Mouse (Mus musculus) embryonic fibroblast, embryonic 13.5 days (primary cell): ENCODE data around the gene Apcs. TPM values are rescaled to one million over a fixed set of nuclear protein-coding genes. Genes with fewer than 3 reads are reported as not detected.

Experiments used
- H3K27ac ChIP-seq: 2 replicates; pipeline ENCODE4 v1.5.1; 2012; ENCODE audit warnings: low read length, control low read depth, inconsistent platforms; ENCODE audit not compliant: insufficient read depth
- H3K4me1 ChIP-seq: 2 replicates; pipeline ENCODE4 v1.6.1; 2011; ENCODE audit warnings: low read length; ENCODE audit not compliant: control insufficient read depth, insufficient read depth
- H3K4me3 ChIP-seq: 2 replicates; pipeline ENCODE4 v1.5.1; 2011; ENCODE audit warnings: mild to moderate bottlenecking, control low read depth, low read length; ENCODE audit not compliant: insufficient read depth
- CTCF ChIP-seq: IDR thresholded peaks from 2 replicates; pipeline ENCODE4 v1.5.1; 2011; ENCODE audit warnings: mild to moderate bottlenecking, control low read depth, low read length, moderate library complexity, borderline replicate concordance; ENCODE audit not compliant: insufficient read depth
- POLR2A ChIP-seq: IDR thresholded peaks from 2 replicates; pipeline ENCODE4 v1.6.1; 2011; ENCODE audit warnings: low read depth, mild to moderate bottlenecking, control low read depth, low read length, moderate library complexity
- polyA plus RNA-seq: library from polyadenylated mRNA; stranded (reverse); fragments of >200 nt; gene quantifications from 2 replicates; pipeline ENCODE4 v1.2.4, GENCODE M21; 2011; ENCODE audit warnings: low read depth; ENCODE audit not compliant: missing spikeins, insufficient read length

Apcs gene
- not detected in 2 replicates for polyA plus RNA-seq

DNA sequence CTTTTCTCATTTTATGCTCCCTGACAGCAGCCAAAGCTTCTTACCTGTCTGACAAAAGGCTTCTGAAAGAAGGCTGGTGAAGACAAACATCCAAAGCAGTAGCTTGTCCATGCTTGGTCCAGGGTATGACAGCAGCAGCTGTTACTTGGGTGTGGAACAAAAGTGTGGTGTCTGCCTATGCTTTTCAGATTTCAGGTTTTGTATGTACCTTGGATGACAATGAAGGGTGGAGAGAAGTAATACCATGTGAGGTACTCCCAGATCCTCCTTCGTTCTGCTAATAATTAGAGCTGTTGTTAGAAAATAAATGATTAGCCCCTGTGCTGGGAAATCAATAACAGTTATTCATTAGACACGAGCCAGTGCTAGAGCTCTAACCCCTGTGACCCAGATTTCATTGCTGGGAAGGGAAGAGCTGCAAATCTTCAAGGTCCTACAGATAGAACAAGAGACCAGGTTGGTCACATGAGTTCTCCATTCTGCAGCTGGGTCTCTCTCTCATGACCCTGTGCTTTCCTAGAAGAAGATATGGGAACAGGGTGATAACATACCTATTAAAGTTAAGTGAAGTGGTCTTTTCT is at the start of gene Apcs:
Apcs (minus strand) TSS at position 265 of the 581 bp plus-strand sequence.
- Histone ChIP-seq H3K27ac (no peak within 1 kb of the TSS), H3K4me1 (no peaks in the 10 kb centered on the region), H3K4me3 (no peak within 1 kb of the TSS)
- TF ChIP-seq POLR2A: no peak

GRCm38 (mm10) chr1:172932197-172932596 is 37.4 kb upstream of the Apcs start:
- Histone ChIP-seq H3K4me1 (no peaks in the 10 kb centered on the region), H3K27ac (no peak overlapping the region), H3K4me3 (no peak overlapping the region)
- TF ChIP-seq POLR2A: no peak
- TF ChIP-seq CTCF: no peak

DNA sequence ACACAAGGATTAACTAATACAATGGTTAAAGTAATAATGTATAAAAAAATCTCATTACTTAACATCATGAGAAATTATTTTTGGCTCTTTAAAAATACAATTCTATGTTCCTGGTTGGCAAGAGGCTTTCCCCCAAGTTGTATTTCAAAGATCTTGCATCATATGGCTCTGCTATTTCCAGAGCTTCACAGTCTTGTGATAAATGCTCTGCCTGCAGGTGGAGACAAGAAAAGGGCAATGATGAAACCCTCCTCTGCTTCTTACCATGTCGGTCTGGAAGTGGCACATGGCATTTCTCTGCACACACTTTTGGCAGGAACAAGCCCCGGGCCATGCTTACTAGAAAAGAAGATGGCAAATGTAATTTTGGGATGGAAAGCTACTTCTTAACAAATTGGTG is 23.6 kb upstream of the Apcs start:
- Histone ChIP-seq H3K4me1 (no peaks in the 10 kb centered on the region), H3K4me3 (no peak overlapping the region), H3K27ac (no peak overlapping the region)
- TF ChIP-seq POLR2A (no peak), CTCF (no peak)

DNA sequence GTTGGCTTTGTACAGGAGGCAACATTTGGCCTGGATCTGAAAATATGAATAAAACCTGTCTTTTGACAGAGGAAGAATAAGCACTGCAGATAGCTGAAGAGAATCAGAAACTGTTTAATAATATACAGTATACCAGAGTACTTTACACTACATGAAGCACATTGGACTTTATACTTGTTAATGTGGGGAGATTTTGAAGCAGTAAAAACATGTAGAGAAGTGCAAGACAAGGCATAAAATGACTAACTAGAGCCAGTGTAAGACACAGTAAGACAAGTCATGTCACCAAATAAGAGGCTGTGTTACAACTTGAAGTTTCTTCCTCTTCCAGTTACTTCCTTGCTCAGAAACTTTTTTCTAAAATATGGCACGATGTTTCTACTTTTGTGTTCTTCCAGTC is 22.3 kb upstream of the Apcs start:
- no peak overlapping the region for H3K4me3 ChIP-seq
- H3K4me1 ChIP-seq: no peaks in the 10 kb centered on the region
- no peak for TF ChIP-seq POLR2A
- no peak for TF ChIP-seq CTCF
- H3K27ac ChIP-seq: no peak overlapping the region

DNA sequence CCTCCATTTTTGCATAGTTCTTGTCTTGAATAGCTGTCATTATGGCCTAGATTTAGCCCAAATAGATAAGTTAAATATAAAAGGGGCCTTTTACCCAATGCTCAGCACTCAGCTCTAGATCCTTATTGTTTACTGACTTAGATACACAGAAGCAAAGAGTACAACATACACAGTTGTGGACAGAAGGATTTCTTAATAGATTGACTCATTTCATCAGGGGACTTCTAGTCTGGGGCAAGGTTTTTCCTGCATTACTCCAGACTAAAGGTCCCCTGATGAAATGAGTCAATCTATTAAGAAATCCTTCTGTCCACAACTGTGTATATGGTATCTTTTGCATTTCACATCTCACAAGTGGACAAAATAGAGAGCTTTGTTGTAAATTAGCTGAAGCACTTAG is 8.5 kb upstream of the Apcs start:
- TF ChIP-seq POLR2A (no peak), CTCF (no peak)
- no peak overlapping the region for H3K27ac ChIP-seq
- no peak overlapping the region for H3K4me3 ChIP-seq
- H3K4me1 ChIP-seq: no peaks in the 10 kb centered on the region

DNA sequence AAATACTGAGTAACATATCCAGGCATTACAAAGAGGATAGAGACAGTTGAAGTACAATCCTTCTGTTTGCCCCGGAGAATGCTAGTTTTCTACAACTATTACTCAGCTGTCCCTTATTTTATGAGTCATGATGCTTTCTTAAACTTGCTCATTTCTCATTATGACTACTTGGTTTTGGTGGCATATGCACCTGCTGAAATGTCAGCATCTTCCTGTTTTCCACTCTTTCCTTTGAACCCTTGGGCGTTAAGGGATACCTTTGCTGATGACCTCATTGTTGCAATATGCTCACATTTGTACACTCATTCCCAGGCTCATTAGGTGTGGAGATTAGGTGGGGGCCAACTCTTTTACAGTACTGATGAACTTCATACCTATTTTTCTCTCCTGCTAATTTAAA is 594 bp upstream of the Apcs start:
- Histone ChIP-seq H3K4me3 (no peak overlapping the region), H3K4me1 (no peaks in the 10 kb centered on the region), H3K27ac (no peak overlapping the region)
- TF ChIP-seq CTCF: no peak

DNA sequence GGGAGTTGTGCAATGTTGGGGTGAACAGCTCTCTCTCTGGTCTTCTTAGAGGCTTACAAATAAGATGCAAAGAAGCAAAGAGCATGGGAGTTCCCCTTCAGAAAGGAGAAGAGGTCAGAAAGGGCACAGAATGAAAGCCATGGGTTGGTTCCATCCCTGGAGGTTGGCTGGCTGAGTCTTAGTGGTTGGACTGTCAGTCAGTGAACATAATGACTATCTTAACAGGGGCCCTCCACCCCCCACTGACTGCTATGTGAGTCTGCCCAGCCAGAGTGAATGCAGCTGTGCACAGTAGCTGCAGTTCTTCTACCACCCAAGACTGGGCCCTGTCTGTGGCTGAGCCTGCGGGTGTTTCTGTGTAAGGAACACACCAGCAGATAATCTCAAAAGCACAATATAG is 18.2 kb downstream of the Apcs start:
- TF ChIP-seq CTCF: no peak
- TF ChIP-seq POLR2A: no peak
- H3K27ac ChIP-seq: no peak overlapping the region
- no peak overlapping the region for H3K4me3 ChIP-seq
- H3K4me1 ChIP-seq: no peaks in the 10 kb centered on the region

GRCm38 (mm10) chr1:172875265-172875664 is 19.6 kb downstream of the Apcs start:
- Histone ChIP-seq H3K4me3 (no peak overlapping the region), H3K27ac (no peak overlapping the region), H3K4me1 (no peaks in the 10 kb centered on the region)
- TF ChIP-seq POLR2A (no peak), CTCF (no peak)

- no peak overlapping the region for H3K27ac ChIP-seq
- no peaks in the 10 kb centered on the region for H3K4me1 ChIP-seq
- TF ChIP-seq POLR2A (no peak), CTCF (no peak)
- H3K4me3 ChIP-seq: no peak overlapping the region
Measured at GRCm38 (mm10) chr1:172848171-172848570, 46.7 kb downstream of the Apcs start.

DNA sequence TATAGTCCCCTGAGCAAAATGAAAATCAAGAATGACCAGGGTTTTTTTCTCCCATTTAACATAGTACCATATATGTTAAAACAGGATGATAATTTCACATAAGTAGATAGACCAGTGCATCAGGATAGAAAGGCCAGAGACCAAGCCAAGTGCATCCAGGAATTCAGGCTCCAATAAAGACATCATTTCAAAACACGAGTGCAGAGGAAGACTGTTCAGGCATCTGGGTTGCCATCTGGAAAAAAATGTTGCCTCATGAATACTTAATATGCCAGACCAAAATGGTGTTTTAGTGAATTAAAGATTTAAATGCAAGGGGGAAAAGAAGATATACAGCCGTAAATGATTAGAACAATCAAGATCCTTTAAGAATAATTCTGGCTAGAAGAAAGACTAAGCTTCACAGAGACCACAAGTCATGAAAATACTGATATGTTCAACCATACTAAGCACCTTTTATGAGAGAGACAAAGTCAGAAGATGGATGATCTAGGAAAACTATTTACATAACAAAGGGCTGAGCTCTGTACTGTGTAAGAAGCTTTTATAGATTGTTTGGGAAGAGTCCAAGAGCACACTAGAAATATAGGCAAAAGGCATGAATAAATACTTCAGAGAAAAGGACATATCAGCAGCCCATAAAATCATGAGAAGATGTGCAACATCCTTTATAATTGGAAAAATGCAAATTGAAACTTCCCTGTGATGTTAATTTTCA is 47.6 kb downstream of the Apcs start:
- Histone ChIP-seq H3K27ac (no peak overlapping the region), H3K4me3 (no peak overlapping the region), H3K4me1 (no peaks in the 10 kb centered on the region)
- TF ChIP-seq POLR2A: no peak
- no peak for TF ChIP-seq CTCF

Other genes with a start within 250 kb of the Apcs start
- not detected in 2 replicates for gene Crp, start 197.0 kb downstream of the Apcs start, polyA plus RNA-seq
- gene Olfr16, start 55.4 kb upstream of the Apcs start, polyA plus RNA-seq: not detected in 2 replicates
- gene Olfr1408, start 242.3 kb upstream of the Apcs start, polyA plus RNA-seq: not detected in 2 replicates